Mouse (Mus musculus) kidney, postnatal 25 days (tissue): ENCODE measurements around the gene Polg.
A peak's percentile ranks its signal among the peaks of the same experiment; 100 is the strongest.

ENCODE experiments used
- DNase-seq, 2 experiments: peaks; one replicate each; pipeline ENCODE4 v3.0.0; 2021; ENCODE audit warnings: mixed read lengths in 2 of 2

Gene Polg

GRCm38 (mm10) chr7:79502152-79503102, 36.3 kb upstream of the Polg start:
- no peak for DNase-seq

GRCm38 (mm10) chr7:79501581-79502031, 35.4 kb upstream of the Polg start:
- no peak for DNase-seq

- DNase-seq = no peak
Observed at GRCm38 (mm10) chr7:79500681-79501306, 34.6 kb upstream of the Polg start.

- DNase-seq = no peak
Observed at GRCm38 (mm10) chr7:79499596-79500570, 33.7 kb upstream of the Polg start.

GRCm38 (mm10) chr7:79498965-79499595, 32.9 kb upstream of the Polg start:
- DNase-seq = peak in 1 of 2 experiments; percentile 43

GRCm38 (mm10) chr7:79498356-79498755, 32.2 kb upstream of the Polg start:
- no peak for DNase-seq

- DNase-seq = no peak
Observed at GRCm38 (mm10) chr7:79497701-79498115, 31.5 kb upstream of the Polg start.

GRCm38 (mm10) chr7:79496816-79497328, 30.7 kb upstream of the Polg start:
- no peak for DNase-seq

- peak; percentile 85 to 86 for DNase-seq
Observed at GRCm38 (mm10) chr7:79495988-79496815, 30.0 kb upstream of the Polg start.

- peak in 1 of 2 experiments; percentile 48 for DNase-seq
Observed at GRCm38 (mm10) chr7:79493915-79494314, 27.8 kb upstream of the Polg start.

GRCm38 (mm10) chr7:79486528-79486927, 20.4 kb upstream of the Polg start:
- DNase-seq = no peak

- DNase-seq = no peak
Observed at GRCm38 (mm10) chr7:79474831-79475399, 8.8 kb upstream of the Polg start.

- DNase-seq = no peak
Observed at GRCm38 (mm10) chr7:79473496-79474194, 7.5 kb upstream of the Polg start.

- DNase-seq = no peak
Observed at GRCm38 (mm10) chr7:79472792-79473191, 6.6 kb upstream of the Polg start.

GRCm38 (mm10) chr7:79471436-79471835, 5.3 kb upstream of the Polg start:
- DNase-seq = no peak

GRCm38 (mm10) chr7:79470718-79471117, 4.6 kb upstream of the Polg start:
- DNase-seq = no peak

GRCm38 (mm10) chr7:79469766-79470165, 3.6 kb upstream of the Polg start:
- DNase-seq = no peak

GRCm38 (mm10) chr7:79468994-79469393, 2.8 kb upstream of the Polg start:
- no peak for DNase-seq

- DNase-seq = no peak
Observed at GRCm38 (mm10) chr7:79467951-79468350, 1.8 kb upstream of the Polg start.
